Mouse (Mus musculus): Measurements from ENCODE around the gene Egr2. TPM values are rescaled to one million over a fixed set of nuclear protein-coding genes. Genes with fewer than 3 reads are reported as not detected.

The Egr2 gene
- 0.07 and 0.21 TPM in 2 replicates for polyA plus RNA-seq (2012; rRNA removed)

- no peak for TF ChIP-seq POLR2A (IDR thresholded peaks at IDR 0.05; ENCODE audit: borderline replicate concordance, insufficient read depth, low read length)
- no peak for TF ChIP-seq CTCF (IDR thresholded peaks at IDR 0.05; ENCODE audit: borderline replicate concordance, insufficient read depth, low read depth, low read length)
- Histone ChIP-seq H3K27me3 (ENCODE audit: control insufficient read depth, insufficient read depth, low read length) (peaks cover 5% of the 10 kb centered on the region; the same call in 1 of the 2 replicates), H3K4me3 (replicated peaks; ENCODE audit: insufficient read depth, low read depth, low read length) (peak within 1 kb of the TSS; percentile 38), H3K4me1 (ENCODE audit: control insufficient read depth, insufficient read depth, low read length) (peaks cover 9% of the 10 kb centered on the region; the same call in 1 of the 2 replicates), H3K27ac (ENCODE audit: insufficient read depth, low read length) (no peak within 1 kb of the TSS)
- peak; percentile 12 to 27 for DNase-seq
- under 1% methylated on average over 36 of the region's 37 CpGs for WGBS
These were observed at the start of gene Egr2 for GRCm38 (mm10) chr10:67535256-67535655. Egr2 (plus strand) TSS chr10:67535475.

- H3K4me3 ChIP-seq (replicated peaks; ENCODE audit: insufficient read depth, low read depth, low read length), result no peak overlapping the region
- no peak for DNase-seq
- no peaks in the 10 kb centered on the region for H3K4me1 ChIP-seq (ENCODE audit: control insufficient read depth, insufficient read depth, low read length)
- WGBS, result 75% methylated on average over 7 of the region's 7 CpGs
- no peak for TF ChIP-seq CTCF (IDR thresholded peaks at IDR 0.05; ENCODE audit: borderline replicate concordance, insufficient read depth, low read depth, low read length)
- no peak for TF ChIP-seq POLR2A (IDR thresholded peaks at IDR 0.05; ENCODE audit: borderline replicate concordance, insufficient read depth, low read length)
- no peaks in the 10 kb centered on the region for H3K27me3 ChIP-seq (ENCODE audit: control insufficient read depth, insufficient read depth, low read length)
- H3K27ac ChIP-seq (ENCODE audit: insufficient read depth, low read length), result no peak overlapping the region
These were observed 47.8 kb upstream of the Egr2 start for GRCm38 (mm10) chr10:67487496-67487895.

GRCm38 (mm10) chr10:67489836-67490235 is 45.4 kb upstream of the Egr2 start:
- WGBS, result 90% methylated on average over 6 of the region's 6 CpGs
- H3K27ac ChIP-seq (ENCODE audit: insufficient read depth, low read length), result no peak overlapping the region
- TF ChIP-seq CTCF (IDR thresholded peaks at IDR 0.05; ENCODE audit: borderline replicate concordance, insufficient read depth, low read depth, low read length) (no peak), POLR2A (IDR thresholded peaks at IDR 0.05; ENCODE audit: borderline replicate concordance, insufficient read depth, low read length) (no peak)
- no peak overlapping the region for H3K4me3 ChIP-seq (replicated peaks; ENCODE audit: insufficient read depth, low read depth, low read length)
- no peaks in the 10 kb centered on the region for H3K4me1 ChIP-seq (ENCODE audit: control insufficient read depth, insufficient read depth, low read length)
- no peak for DNase-seq
- no peaks in the 10 kb centered on the region for H3K27me3 ChIP-seq (ENCODE audit: control insufficient read depth, insufficient read depth, low read length)

- Histone ChIP-seq H3K27me3 (ENCODE audit: control insufficient read depth, insufficient read depth, low read length) (no peaks in the 10 kb centered on the region), H3K4me3 (replicated peaks; ENCODE audit: insufficient read depth, low read depth, low read length) (no peak overlapping the region), H3K4me1 (ENCODE audit: control insufficient read depth, insufficient read depth, low read length) (no peaks in the 10 kb centered on the region), H3K27ac (ENCODE audit: insufficient read depth, low read length) (no peak overlapping the region)
- no peak for DNase-seq
- TF ChIP-seq POLR2A (IDR thresholded peaks at IDR 0.05; ENCODE audit: borderline replicate concordance, insufficient read depth, low read length) (no peak), CTCF (IDR thresholded peaks at IDR 0.05; ENCODE audit: borderline replicate concordance, insufficient read depth, low read depth, low read length) (no peak)
- whole genome bisulfite sequencing, result 84% methylated on average over 5 of the region's 5 CpGs
These were observed 44.6 kb upstream of the Egr2 start for GRCm38 (mm10) chr10:67490632-67491031.

GRCm38 (mm10) chr10:67492161-67492571 is 43.1 kb upstream of the Egr2 start:
- DNase-seq, result no peak
- Histone ChIP-seq H3K4me1 (ENCODE audit: control insufficient read depth, insufficient read depth, low read length) (no peaks in the 10 kb centered on the region), H3K27me3 (ENCODE audit: control insufficient read depth, insufficient read depth, low read length) (no peaks in the 10 kb centered on the region), H3K4me3 (replicated peaks; ENCODE audit: insufficient read depth, low read depth, low read length) (no peak overlapping the region), H3K27ac (ENCODE audit: insufficient read depth, low read length) (no peak overlapping the region)
- no peak for TF ChIP-seq POLR2A (IDR thresholded peaks at IDR 0.05; ENCODE audit: borderline replicate concordance, insufficient read depth, low read length)
- no peak for TF ChIP-seq CTCF (IDR thresholded peaks at IDR 0.05; ENCODE audit: borderline replicate concordance, insufficient read depth, low read depth, low read length)
- WGBS, result 81% methylated on average over 11 of the region's 11 CpGs

- no peaks in the 10 kb centered on the region for H3K27me3 ChIP-seq (ENCODE audit: control insufficient read depth, insufficient read depth, low read length)
- WGBS, result 83% methylated on average over 8 of the region's 8 CpGs
- H3K4me1 ChIP-seq (ENCODE audit: control insufficient read depth, insufficient read depth, low read length), result no peaks in the 10 kb centered on the region
- DNase-seq, result no peak
- no peak for TF ChIP-seq POLR2A (IDR thresholded peaks at IDR 0.05; ENCODE audit: borderline replicate concordance, insufficient read depth, low read length)
- TF ChIP-seq CTCF (IDR thresholded peaks at IDR 0.05; ENCODE audit: borderline replicate concordance, insufficient read depth, low read depth, low read length), result no peak
- H3K27ac ChIP-seq (ENCODE audit: insufficient read depth, low read length), result no peak overlapping the region
- H3K4me3 ChIP-seq (replicated peaks; ENCODE audit: insufficient read depth, low read depth, low read length), result no peak overlapping the region
These were observed 41.7 kb upstream of the Egr2 start for GRCm38 (mm10) chr10:67493556-67493955.

GRCm38 (mm10) chr10:67497144-67497892 is 38.0 kb upstream of the Egr2 start:
- no peaks in the 10 kb centered on the region for H3K4me1 ChIP-seq (ENCODE audit: control insufficient read depth, insufficient read depth, low read length)

GRCm38 (mm10) chr10:67497951-67498350 is 37.3 kb upstream of the Egr2 start:
- Histone ChIP-seq H3K27ac (ENCODE audit: insufficient read depth, low read length) (no peak overlapping the region), H3K27me3 (ENCODE audit: control insufficient read depth, insufficient read depth, low read length) (no peaks in the 10 kb centered on the region), H3K4me1 (ENCODE audit: control insufficient read depth, insufficient read depth, low read length) (no peaks in the 10 kb centered on the region), H3K4me3 (replicated peaks; ENCODE audit: insufficient read depth, low read depth, low read length) (no peak overlapping the region)
- no peak for DNase-seq
- 93% methylated on average over 9 of the region's 9 CpGs for WGBS
- TF ChIP-seq POLR2A (IDR thresholded peaks at IDR 0.05; ENCODE audit: borderline replicate concordance, insufficient read depth, low read length) (no peak), CTCF (IDR thresholded peaks at IDR 0.05; ENCODE audit: borderline replicate concordance, insufficient read depth, low read depth, low read length) (no peak)

More at GRCm38 (mm10) chr10:67497144-67497892, 38.0 kb upstream of the Egr2 start:
- no peak for DNase-seq
- no peak overlapping the region for H3K27ac ChIP-seq (ENCODE audit: insufficient read depth, low read length)
- H3K4me3 ChIP-seq (replicated peaks; ENCODE audit: insufficient read depth, low read depth, low read length), result no peak overlapping the region
- WGBS, result 92% methylated on average over 15 of the region's 15 CpGs
- H3K27me3 ChIP-seq (ENCODE audit: control insufficient read depth, insufficient read depth, low read length), result no peaks in the 10 kb centered on the region
- TF ChIP-seq CTCF (IDR thresholded peaks at IDR 0.05; ENCODE audit: borderline replicate concordance, insufficient read depth, low read depth, low read length) (no peak), POLR2A (IDR thresholded peaks at IDR 0.05; ENCODE audit: borderline replicate concordance, insufficient read depth, low read length) (no peak)
